Mouse (Mus musculus) heart, adult 18-20 months (tissue): ENCODE results near the gene Saa2. TPM values are rescaled to one million over a fixed set of nuclear protein-coding genes. Genes with fewer than 3 reads are reported as not detected.
"Not testable (repeated sequence)": the region's sequence is repeated elsewhere in the genome, so short reads cannot be mapped to it uniquely, and the experiment has no call there.

Source experiments
- DNase-seq, 2 experiments: peaks; one replicate each; pipeline ENCODE4 v3.0.0; 2021 to 2022; ENCODE audit warnings: mixed read lengths in 1 of 2
- long read RNA-seq, 2 experiments: library from polyadenylated mRNA; stranded (forward); transcript quantifications; one replicate each; pipeline ENCODE4 v2.0.0; 2021
- total RNA-seq, 2 experiments: library from RNA; stranded (reverse); gene quantifications; 2 replicates each; pipeline ENCODE4 v1.2.3; 2021

Gene Saa2
- total RNA-seq = not detected
- long read RNA-seq, experiment 1 = 0 reads
- long read RNA-seq, experiment 2 = 0 reads

DNA sequence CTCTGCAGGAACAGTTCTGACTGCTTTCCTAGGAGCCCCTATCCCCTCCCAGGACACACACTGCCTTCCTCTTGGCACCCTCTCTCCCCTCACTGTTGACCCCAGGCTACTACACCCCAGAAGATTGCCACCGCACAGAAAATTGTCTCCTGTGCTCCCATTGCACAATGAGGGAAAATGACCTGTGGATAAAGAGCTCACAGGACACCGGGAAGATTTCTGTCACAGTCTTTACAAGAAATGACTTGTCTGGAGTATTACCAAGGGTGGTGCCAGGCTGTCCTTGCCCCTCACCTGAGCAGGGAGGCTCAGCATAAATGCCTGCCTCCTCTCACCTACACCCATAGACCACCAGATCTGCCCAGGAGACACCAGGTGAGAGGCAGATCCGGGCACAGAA, at the start of gene Saa2:
Saa2 (plus strand) TSS at position 301 of the 400 bp plus-strand sequence.
- no peak for DNase-seq

DNA sequence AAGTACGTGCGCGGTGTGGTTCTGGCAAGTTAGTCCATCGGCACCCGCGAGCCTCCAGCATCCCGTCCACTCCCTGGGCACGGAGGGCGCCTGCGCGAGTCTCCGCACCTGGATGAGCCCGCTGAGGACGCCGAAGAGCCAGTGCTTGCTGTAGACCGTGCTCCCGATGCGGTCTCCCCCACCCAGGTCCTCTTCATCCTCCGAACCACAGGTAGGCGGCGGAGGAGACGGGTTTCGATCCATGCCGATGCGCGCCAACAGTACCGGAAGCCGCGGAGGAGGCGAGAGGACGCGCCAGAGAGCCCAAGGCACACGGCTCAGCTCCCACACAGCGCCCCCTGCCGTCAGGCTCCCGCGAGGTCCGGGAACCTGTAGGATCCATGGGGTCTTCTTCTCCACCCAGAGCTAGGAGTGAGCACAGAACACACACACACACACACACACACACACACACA, 41.2 kb upstream of the Saa2 start, which contains the start of gene Saal1:
Saal1 (minus strand) TSS at position 291 of the 455 bp plus-strand sequence.
- peak; percentile 83 to 92 for DNase-seq

GRCm38 (mm10) chr7:46712250-46712649, 39.3 kb upstream of the Saa2 start:
- DNase-seq = no peak

DNA sequence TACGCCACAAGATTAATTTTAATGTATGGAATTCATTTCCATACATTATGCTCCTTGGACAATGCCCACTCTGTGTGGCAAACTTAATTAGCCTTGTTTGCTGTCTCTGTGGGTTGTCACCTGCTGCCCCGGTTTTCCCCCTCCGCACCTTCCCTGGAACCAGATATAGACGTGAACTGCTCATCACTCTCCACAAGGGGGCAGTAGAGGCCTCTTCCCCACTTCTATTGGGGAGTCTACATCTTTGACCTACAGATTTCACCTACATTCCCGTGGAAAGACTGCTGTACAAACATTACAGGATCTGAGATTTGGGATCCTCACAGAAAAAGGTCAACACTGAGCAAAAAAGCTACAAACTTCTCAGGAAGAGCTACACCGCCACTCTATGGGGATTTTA, 37.1 kb upstream of the Saa2 start:
- DNase-seq = peak; percentile 53 to 81

- DNase-seq = no peak
Measured at GRCm38 (mm10) chr7:46715600-46715999, 36.0 kb upstream of the Saa2 start, which contains the start of gene Saa3. TSS of gene Saa3 (minus strand) at chr7:46715700.

DNA sequence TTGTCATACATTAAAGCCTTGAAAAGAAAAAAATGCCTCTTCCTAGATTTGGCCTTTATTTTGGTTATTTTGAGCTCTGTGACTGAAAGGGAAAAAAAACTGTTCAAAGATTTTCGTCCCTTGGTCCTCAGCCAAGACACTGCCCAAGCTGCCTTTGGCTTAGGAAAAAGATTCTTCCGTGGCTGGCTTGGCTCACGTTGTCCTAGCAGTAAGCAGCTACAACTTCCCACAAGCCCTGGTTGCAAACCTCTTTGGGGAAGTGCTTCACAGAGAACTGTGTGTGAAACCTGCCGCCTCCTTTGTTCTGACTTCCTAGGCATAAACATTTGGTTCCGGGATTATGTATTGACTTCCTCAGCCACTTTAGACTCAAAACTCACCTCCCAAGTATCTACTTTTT, 34.7 kb upstream of the Saa2 start:
- peak; percentile 25 to 55 for DNase-seq

DNA sequence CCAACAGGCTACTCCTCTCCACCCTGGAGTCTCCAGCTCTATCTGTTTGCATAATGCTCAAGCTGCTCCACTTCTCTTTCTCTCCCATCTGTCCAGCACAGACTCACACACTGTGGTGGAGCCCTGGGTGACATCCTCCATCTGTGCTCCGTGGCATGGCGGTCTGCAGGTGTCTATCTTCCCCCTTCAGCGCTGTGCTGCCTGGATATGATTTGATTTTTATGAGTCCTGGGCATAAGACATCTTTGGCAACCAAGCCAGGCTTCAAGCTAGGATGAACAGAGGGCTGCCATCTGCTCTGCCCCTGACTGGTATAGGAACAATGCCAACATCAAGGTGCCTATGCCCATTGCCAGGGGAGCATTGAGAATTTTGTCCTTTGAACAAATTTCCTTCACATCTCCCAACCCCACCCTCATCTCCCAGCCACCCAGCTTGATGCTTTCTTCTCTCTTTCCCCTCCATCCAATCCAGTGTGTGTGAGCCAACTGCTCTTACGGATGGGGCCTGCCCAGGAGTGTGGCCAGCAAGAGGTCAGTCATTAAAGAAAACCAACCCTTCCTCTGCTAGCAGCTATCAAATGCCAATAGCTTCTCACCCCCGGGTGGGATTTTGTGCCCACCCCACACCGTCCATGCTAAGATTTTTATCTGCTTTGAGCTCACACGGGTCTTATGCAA, 32.9 kb upstream of the Saa2 start:
- no peak for DNase-seq

DNA sequence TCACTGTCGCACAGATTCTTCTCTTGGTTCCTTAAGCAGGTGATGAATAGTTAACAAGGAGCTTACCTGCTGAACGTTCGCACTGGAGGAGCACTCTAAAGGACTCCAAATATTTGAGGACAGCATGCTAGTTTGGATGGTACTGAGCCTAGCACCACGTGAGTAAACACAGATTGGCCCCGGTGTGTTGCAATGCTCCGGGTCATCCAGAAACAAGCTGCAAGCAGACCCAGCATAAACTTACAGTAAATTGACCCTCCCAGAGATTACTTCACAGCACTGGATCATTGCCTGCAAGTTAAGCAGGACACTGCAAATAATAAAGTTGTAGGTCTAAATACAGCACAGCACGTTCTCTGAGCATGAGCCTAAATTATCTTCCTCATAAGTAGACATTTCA, 32.1 kb upstream of the Saa2 start:
- DNase-seq = peak; percentile 62 to 83

DNA sequence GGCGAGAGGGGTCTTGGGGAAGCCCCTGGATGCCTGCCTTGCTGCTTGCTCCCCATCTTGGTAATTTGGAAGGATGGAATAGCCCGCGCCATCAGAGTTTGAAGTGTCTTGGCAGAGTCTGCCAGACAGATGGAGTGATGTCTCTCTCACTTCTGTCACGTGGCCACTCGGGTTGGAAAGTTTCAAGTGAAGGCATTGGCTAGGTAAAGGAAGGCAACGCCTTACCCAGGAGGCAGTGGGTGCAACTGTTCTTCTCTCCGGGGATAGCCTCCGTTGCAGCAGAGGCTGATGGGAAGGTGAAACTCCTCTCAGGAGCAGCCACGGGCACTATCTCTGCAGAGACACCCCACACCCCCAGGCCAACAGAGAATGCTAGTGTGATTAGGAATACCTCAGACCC, 31.1 kb upstream of the Saa2 start:
- DNase-seq = no peak

- DNase-seq = no peak
Measured at GRCm38 (mm10) chr7:46723354-46723753, 28.2 kb upstream of the Saa2 start.

- DNase-seq = no peak
Measured at GRCm38 (mm10) chr7:46723849-46724248, 27.7 kb upstream of the Saa2 start.

DNA sequence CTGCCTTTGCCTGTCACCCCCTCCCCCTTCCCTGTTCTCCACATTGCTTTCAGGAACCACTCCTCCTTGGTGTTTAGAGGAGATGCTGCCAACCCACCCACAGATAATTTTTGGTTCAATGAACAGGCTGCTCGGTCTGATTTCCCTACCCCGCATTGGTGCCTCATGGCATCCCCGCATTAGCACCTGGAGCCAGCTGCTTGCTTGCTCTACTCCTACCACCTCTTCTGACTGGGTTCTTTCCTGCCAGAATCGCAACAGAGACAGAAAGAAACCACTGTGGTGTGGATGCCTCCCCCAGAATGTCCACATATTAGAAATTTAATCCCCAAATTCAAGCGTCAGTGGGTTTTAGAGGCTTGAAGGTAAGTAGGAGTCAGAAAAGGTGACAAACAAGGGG, 27.2 kb upstream of the Saa2 start:
- DNase-seq = no peak

- DNase-seq = no peak
Measured at GRCm38 (mm10) chr7:46727584-46727983, 24.0 kb upstream of the Saa2 start.

DNA sequence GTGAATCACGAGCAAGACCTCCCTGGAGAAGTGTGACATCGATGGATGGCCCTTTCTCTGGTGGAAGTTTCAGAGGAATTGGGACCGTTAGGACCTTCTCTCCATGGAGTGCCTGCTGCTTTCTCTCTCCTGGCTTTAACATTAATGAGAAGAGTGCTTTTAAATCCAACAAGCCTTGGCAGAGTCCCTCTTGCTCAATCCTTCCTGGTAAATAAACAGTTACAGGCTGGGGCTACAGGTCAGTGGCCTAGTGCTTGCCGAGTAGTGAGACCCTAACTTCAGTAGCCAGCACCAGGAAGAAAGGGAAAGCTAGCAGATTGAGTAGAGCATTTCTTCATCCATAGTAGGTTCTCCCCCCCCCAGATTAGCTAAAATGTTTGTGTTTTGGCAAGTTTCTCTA, 19.1 kb upstream of the Saa2 start, which contains the start of gene Saa4:
Saa4 (minus strand) TSS at position 146 of the 400 bp plus-strand sequence.
- no peak for DNase-seq

- DNase-seq = peak in 1 of 2 experiments; percentile 22
Measured at GRCm38 (mm10) chr7:46734983-46735382, 16.6 kb upstream of the Saa2 start.

GRCm38 (mm10) chr7:46738561-46739460, 12.8 kb upstream of the Saa2 start:
- no peak for DNase-seq

- DNase-seq = not testable (repeated sequence)
Measured at GRCm38 (mm10) chr7:46740041-46740440, 11.5 kb upstream of the Saa2 start.

DNA sequence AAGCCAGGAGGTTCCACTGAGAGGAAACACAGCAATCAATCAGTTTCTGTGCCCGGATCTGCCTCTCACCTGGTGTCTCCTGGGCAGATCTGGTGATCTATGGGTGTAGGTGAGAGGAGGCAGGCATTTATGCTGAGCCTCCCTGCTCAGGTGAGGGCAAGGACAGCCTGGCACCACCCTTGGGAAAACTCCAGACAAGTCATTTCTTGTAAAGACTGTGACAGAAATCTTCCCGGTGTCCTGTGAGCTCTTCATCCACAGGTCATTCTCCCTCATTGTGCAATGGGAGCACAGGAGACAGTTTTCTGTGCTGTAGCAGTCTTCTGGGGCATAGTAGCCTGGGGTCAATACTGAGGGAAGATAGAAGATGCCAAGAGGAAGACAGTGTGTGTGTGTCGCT, 8.7 kb upstream of the Saa2 start, which contains the start of gene Saa1:
Saa1 (minus strand) TSS at position 101 of the 400 bp plus-strand sequence.
- not testable (repeated sequence) for DNase-seq

- DNase-seq = peak in 1 of 2 experiments; percentile 36
Measured at GRCm38 (mm10) chr7:46745816-46746215, 5.8 kb upstream of the Saa2 start.

- DNase-seq = peak; percentile 50 to 64
Measured at GRCm38 (mm10) chr7:46746381-46746780, 5.2 kb upstream of the Saa2 start.

GRCm38 (mm10) chr7:46748459-46748858, 3.1 kb upstream of the Saa2 start:
- DNase-seq = peak; percentile 35 to 55

- no peak for DNase-seq
Measured at GRCm38 (mm10) chr7:46761049-46761795, 9.6 kb downstream of the Saa2 start.
